Mouse (Mus musculus) MEL (cell line): ENCODE measurements around the gene Fam71a. TPM values are rescaled to one million over a fixed set of nuclear protein-coding genes. Genes with fewer than 3 reads are reported as not detected.

Source experiments
- DNase-seq: peaks from one replicate; pipeline ENCODE4 v3.0.0; 2011; ENCODE audit warnings: low read depth, low spot score
- H3K27ac ChIP-seq: 2 replicates; pipeline ENCODE4 v1.5.1; 2012; ENCODE audit warnings: low read depth, mild to moderate bottlenecking, control low read depth, low read length, moderate library complexity; ENCODE audit not compliant: control insufficient read depth
- H3K27me3 ChIP-seq, 2 experiments: fragments of 150-350 bp in 1 of 2; sonication (generic) in 1 of 2; 2 replicates each; pipeline ENCODE4 v1.6.1; 2012; ENCODE audit warnings: low read length in 2 of 2, mild to moderate bottlenecking in 2 of 2, improper control_type of control experiment in 1 of 2, moderate library complexity in 1 of 2; ENCODE audit not compliant: insufficient read depth in 2 of 2, control insufficient read depth in 1 of 2
- H3K36me3 ChIP-seq, 2 experiments: 2 replicates each; pipeline ENCODE4 v1.6.1; 2012 to 2014; ENCODE audit warnings: low read length in 2 of 2, improper control_type of control experiment in 1 of 2, inconsistent platforms in 1 of 2, mild to moderate bottlenecking in 1 of 2; ENCODE audit not compliant: insufficient read depth in 2 of 2, control insufficient read depth in 1 of 2
- H3K4me1 ChIP-seq, 2 experiments: fragments of 150-350 bp in 1 of 2; sonication (generic) in 1 of 2; 2 replicates each; pipeline ENCODE4 v1.6.1; 2012; ENCODE audit warnings: low read length in 2 of 2, improper control_type of control experiment in 1 of 2, mild to moderate bottlenecking in 1 of 2; ENCODE audit not compliant: insufficient read depth in 2 of 2, control insufficient read depth in 1 of 2
- H3K4me3 ChIP-seq, 2 experiments: fragments of 150-350 bp in 1 of 2; sonication (generic) in 1 of 2; 2 replicates each; pipeline ENCODE4 v1.5.1; 2012; ENCODE audit warnings: low read depth in 2 of 2, low read length in 2 of 2, mild to moderate bottlenecking in 2 of 2, moderate library complexity in 2 of 2, control low read depth in 1 of 2, improper control_type of control experiment in 1 of 2; ENCODE audit not compliant: control insufficient read depth in 1 of 2, insufficient read depth in 1 of 2
- H3K79me2 ChIP-seq: 2 replicates; pipeline ENCODE4 v1.6.1; 2012; ENCODE audit warnings: mild to moderate bottlenecking, low read length, moderate library complexity; ENCODE audit not compliant: control insufficient read depth, poor library complexity, insufficient read depth
- H3K9ac ChIP-seq: 2 replicates; pipeline ENCODE4 v1.6.1; 2012; ENCODE audit warnings: low read depth, mild to moderate bottlenecking, control low read depth, low read length, moderate library complexity; ENCODE audit not compliant: control insufficient read depth, poor library complexity, severe bottlenecking
- H3K9me3 ChIP-seq: fragments of 150-350 bp; sonication (generic); replicated peaks from 2 replicates; pipeline ENCODE4 v1.6.1; 2012; ENCODE audit warnings: mild to moderate bottlenecking, low read length, improper control_type of control experiment, moderate library complexity; ENCODE audit not compliant: insufficient read depth
- BHLHE40 ChIP-seq: IDR thresholded peaks from 2 replicates; pipeline ENCODE4 v1.6.1; 2012; ENCODE audit warnings: low read depth, mild to moderate bottlenecking, inconsistent platforms, low read length, improper control_type of control experiment, borderline replicate concordance
- CHD2 ChIP-seq: IDR thresholded peaks from 2 replicates; pipeline ENCODE4 v1.6.1; 2011; ENCODE audit warnings: low read length, improper control_type of control experiment
- E2F4 ChIP-seq: IDR thresholded peaks from 2 replicates; pipeline ENCODE4 v1.6.1; 2011; ENCODE audit warnings: low read depth, low read length, improper control_type of control experiment, borderline replicate concordance
- ELF1 ChIP-seq: IDR thresholded peaks from 2 replicates; pipeline ENCODE4 v1.6.1; 2014; ENCODE audit warnings: low read depth, mild to moderate bottlenecking, inconsistent platforms, low read length, improper control_type of control experiment, moderate library complexity
- EP300 ChIP-seq, 2 experiments: IDR thresholded peaks; 2 replicates each; pipeline ENCODE4 v1.6.1; 2011; ENCODE audit warnings: improper control_type of control experiment in 2 of 2, low read length in 2 of 2, low read depth in 1 of 2, mild to moderate bottlenecking in 1 of 2
- ETS1 ChIP-seq: IDR thresholded peaks from 2 replicates; pipeline ENCODE4 v1.6.1; 2012; ENCODE audit warnings: low read depth, mild to moderate bottlenecking, inconsistent platforms, low read length, improper control_type of control experiment, moderate library complexity
- KAT2A ChIP-seq: conservative IDR thresholded peaks from 2 replicates; pipeline ENCODE4 v1.6.1; 2012; ENCODE audit warnings: low read depth, low read length, improper control_type of control experiment, inconsistent platforms
- MXI1 ChIP-seq: IDR thresholded peaks from 2 replicates; pipeline ENCODE4 v1.6.1; 2011; ENCODE audit warnings: mild to moderate bottlenecking, low read depth, low read length, improper control_type of control experiment
- MYB ChIP-seq: IDR thresholded peaks from 2 replicates; pipeline ENCODE4 v1.6.1; 2011; ENCODE audit warnings: mild to moderate bottlenecking, low read depth, low read length, improper control_type of control experiment
- NELFE ChIP-seq: IDR thresholded peaks from 2 replicates; pipeline ENCODE4 v1.6.1; 2011; ENCODE audit warnings: low read depth, low read length, improper control_type of control experiment
- POLR2A ChIP-seq, 2 experiments: IDR thresholded peaks; 2 replicates each; pipeline ENCODE4 v1.6.1; 2011 to 2012; ENCODE audit warnings: low read length in 2 of 2, mild to moderate bottlenecking in 2 of 2, control low read depth in 1 of 2, improper control_type of control experiment in 1 of 2, low read depth in 1 of 2, moderate library complexity in 1 of 2; ENCODE audit not compliant: control insufficient read depth in 1 of 2, insufficient read depth in 1 of 2, poor library complexity in 1 of 2
- POLR2AphosphoS2 ChIP-seq: IDR thresholded peaks from 2 replicates; pipeline ENCODE4 v1.6.1; 2011; ENCODE audit warnings: low read length, improper control_type of control experiment
- RAD21 ChIP-seq: IDR thresholded peaks from 2 replicates; pipeline ENCODE4 v1.6.1; 2011; ENCODE audit warnings: mild to moderate bottlenecking, low read depth, low read length, improper control_type of control experiment
- RCOR1 ChIP-seq: IDR thresholded peaks from 2 replicates; pipeline ENCODE4 v1.6.1; 2012; ENCODE audit warnings: low read depth, mild to moderate bottlenecking, inconsistent platforms, low read length, improper control_type of control experiment
- SMC3 ChIP-seq: IDR thresholded peaks from 2 replicates; pipeline ENCODE4 v1.6.1; 2011; ENCODE audit warnings: low read depth, low read length, improper control_type of control experiment
- TBP ChIP-seq: IDR thresholded peaks from 2 replicates; pipeline ENCODE4 v1.8.0; 2011; ENCODE audit warnings: low read depth, low read length, improper control_type of control experiment
- TCF12 ChIP-seq: IDR thresholded peaks from 2 replicates; pipeline ENCODE4 v1.6.1; 2014; ENCODE audit warnings: low read depth, mild to moderate bottlenecking, inconsistent platforms, low read length, improper control_type of control experiment, moderate library complexity
- ZC3H11A ChIP-seq: IDR thresholded peaks from 2 replicates; pipeline ENCODE4 v1.6.1; 2012; ENCODE audit warnings: low read depth, mild to moderate bottlenecking, inconsistent platforms, low read length, improper control_type of control experiment
- ZMIZ1 ChIP-seq: IDR thresholded peaks from 2 replicates; pipeline ENCODE4 v1.6.1; 2012; ENCODE audit warnings: low read depth, mild to moderate bottlenecking, inconsistent platforms, low read length, improper control_type of control experiment, moderate library complexity
- polyA plus RNA-seq, 2 experiments: library from polyadenylated mRNA; stranded (reverse) in 1 of 2; unstranded in 1 of 2; fragments of >175 nt in 1 of 2; fragments of >200 nt in 1 of 2; gene quantifications; 2 replicates each; pipeline versions ENCODE4 v1.2.1 to v1.2.4; 2012; ENCODE audit warnings: low replicate concordance in 2 of 2, low read depth in 1 of 2; ENCODE audit not compliant: insufficient read length in 2 of 2, insufficient read depth in 1 of 2, missing spikeins in 1 of 2
- total RNA-seq: library from RNA; depleted of rRNA; stranded (reverse); fragments of 300-350 nt; gene quantifications from 2 replicates; pipeline ENCODE4 v1.2.3, GENCODE M21; 2012

Fam71a gene
- total and polyA plus RNA-seq, 3 experiments, result not detected

- no peak overlapping the region for H3K27ac ChIP-seq
- no peaks in the 10 kb centered on the region for H3K79me2 ChIP-seq
- H3K4me1 ChIP-seq, result no peaks in the 10 kb centered on the region
- no peak for DNase-seq
- TF ChIP-seq RAD21, result no peak
- TF ChIP-seq MXI1, result no peak
- no peak for TF ChIP-seq ELF1
- H3K4me3 ChIP-seq, result no peak overlapping the region
- peaks cover 16 to 35% of the 10 kb centered on the region in 2 experiments for H3K27me3 ChIP-seq
- H3K36me3 ChIP-seq, result no peaks in the 10 kb centered on the region
- H3K9me3 ChIP-seq, result no peaks in the 10 kb centered on the region
- H3K9ac ChIP-seq, result no peak overlapping the region
Measured at GRCm38 (mm10) chr1:191205791-191206190, 41.2 kb upstream of the Fam71a start.

GRCm38 (mm10) chr1:191204876-191205275 is 40.3 kb upstream of the Fam71a start:
- Histone ChIP-seq H3K9ac (no peak overlapping the region), H3K27me3 (peaks cover 14 to 30% of the 10 kb centered on the region in 2 experiments)
- DNase-seq, result no peak
- TF ChIP-seq EP300 (IDR thresholded peaks at IDR 0.05; ENCODE audit: low read depth in 1 of 2, low read length in 2 of 2) (no peak), ELF1 (no peak), ZMIZ1 (no peak), POLR2A (IDR thresholded peaks at IDR 0.05; ENCODE audit: control insufficient read depth in 1 of 2, insufficient read depth in 1 of 2, low read depth in 1 of 2, low read length in 2 of 2, poor library complexity in 1 of 2) (no peak), MXI1 (no peak), KAT2A (no peak), E2F4 (no peak), BHLHE40 (no peak), NELFE (no peak), TCF12 (no peak), ETS1 (no peak), CHD2 (no peak), RCOR1 (no peak), POLR2AphosphoS2 (no peak), ZC3H11A (no peak), TBP (no peak), SMC3 (no peak), MYB (no peak), RAD21 (no peak)
- TF ChIP-seq, all 39 proteins: peak for 0
- H3K4me3 ChIP-seq, result no peak overlapping the region
- no peaks in the 10 kb centered on the region for H3K9me3 ChIP-seq
- no peaks in the 10 kb centered on the region for H3K4me1 ChIP-seq
- no peaks in the 10 kb centered on the region for H3K36me3 ChIP-seq
- H3K27ac ChIP-seq, result no peak overlapping the region
- no peaks in the 10 kb centered on the region for H3K79me2 ChIP-seq
